Mouse (Mus musculus) cerebellum, adult 11-12 months (tissue): ENCODE data around the gene 1700016K19Rik.

Experiments
- DNase-seq: peaks from one replicate; pipeline ENCODE4 v3.0.0; 2022

1700016K19Rik gene

GRCm38 (mm10) chr11:75999440-76000155, at the start of gene 1700016K19Rik:
Gene 1700016K19Rik, plus strand, starts transcription at chr11:75999912.
- peak; percentile 84 for DNase-seq

DNA sequence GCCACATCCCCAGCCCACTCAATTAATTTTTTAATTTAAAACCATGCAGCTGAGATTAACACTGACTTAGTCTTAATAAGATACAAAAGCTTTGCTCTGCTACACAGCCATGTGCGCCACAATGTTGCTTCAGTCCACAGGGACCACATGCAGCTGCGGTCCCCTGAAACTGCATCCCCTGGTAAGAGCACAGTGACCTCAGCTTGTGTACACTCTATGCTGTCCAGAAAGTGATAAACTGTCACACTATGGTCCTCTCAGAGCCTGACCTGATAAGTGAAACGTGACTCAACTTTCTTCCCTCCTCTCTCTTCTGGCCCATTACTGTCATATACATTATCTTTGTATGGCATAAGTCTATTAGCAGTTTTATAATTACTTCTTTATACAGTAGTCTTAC, 49.3 kb upstream of the 1700016K19Rik start:
- DNase-seq = no peak

GRCm38 (mm10) chr11:75951895-75952294, 47.8 kb upstream of the 1700016K19Rik start:
- no peak for DNase-seq

DNA sequence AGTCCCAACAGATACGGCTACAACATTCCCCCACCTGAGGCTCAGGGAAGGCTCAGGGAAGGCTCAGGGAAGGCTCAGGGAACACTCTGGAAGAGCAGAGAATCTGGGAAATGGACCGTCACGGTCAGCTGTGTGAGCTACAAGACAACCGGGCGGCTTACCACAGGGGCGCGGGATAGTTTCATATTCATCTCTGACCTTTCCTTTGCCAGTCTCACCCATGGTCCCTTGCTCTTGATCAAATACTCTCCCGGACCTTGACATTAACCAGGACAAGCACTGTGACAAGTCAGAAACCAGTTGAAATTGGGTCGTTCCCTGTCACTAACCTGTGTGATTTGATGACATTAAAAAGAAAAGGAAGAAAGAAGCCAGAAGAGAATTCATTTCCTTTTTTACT, 44.8 kb upstream of the 1700016K19Rik start:
- no peak for DNase-seq

DNA sequence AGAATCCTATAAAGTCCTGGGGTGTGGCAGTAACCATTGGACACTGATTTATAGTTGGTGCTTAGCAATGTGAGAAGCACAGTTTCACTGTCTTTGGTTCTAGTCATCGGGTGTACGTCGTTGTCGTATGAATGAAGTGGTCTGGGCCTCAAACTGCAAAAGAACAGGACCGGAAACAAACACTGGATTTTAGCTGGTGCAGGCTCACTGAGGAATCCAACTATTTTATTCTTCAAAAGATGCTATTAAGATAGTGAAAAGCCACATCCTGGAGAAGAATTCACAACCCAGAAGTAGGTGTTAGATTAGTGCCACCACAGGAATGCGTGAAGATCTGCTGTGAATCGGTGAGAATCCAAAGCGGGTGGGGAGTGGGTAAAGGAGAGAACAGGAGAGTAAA, 43.1 kb upstream of the 1700016K19Rik start:
- DNase-seq = no peak

DNA sequence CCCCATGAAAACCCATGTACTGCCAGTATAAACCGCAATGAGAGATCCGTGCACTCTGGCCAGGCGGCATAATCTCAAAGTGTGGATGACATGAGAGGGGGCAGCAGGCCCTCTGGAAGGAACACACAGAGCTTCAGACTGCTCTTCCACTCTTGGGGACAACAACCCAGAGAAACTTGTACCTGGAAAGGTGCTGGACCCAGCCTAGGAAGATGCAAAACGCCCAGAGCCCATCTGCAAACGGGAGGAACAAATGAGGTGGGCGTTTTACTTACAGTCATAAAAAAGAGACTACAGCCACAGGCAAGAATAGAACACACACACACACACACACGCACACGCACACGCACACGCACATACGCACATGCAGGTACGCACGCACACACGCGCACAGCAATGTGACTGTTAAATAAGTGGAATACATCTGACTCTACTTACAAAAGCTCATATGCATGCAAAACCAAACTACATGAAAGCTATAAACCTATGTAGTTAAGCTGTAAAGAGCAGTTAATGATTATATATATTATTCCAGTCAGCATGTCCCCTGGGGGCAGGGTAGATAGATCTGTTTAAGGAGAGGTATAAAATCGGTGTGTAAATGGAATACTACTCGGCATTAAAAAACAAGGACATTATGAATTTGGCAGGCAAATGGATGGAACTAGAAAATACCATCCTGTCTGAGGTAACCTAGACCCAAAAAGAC, 42.4 kb upstream of the 1700016K19Rik start:
- DNase-seq = no peak

- no peak for DNase-seq
Measured at GRCm38 (mm10) chr11:75961782-75962181, 37.9 kb upstream of the 1700016K19Rik start.

- no peak for DNase-seq
Measured at GRCm38 (mm10) chr11:75963730-75964475, 35.8 kb upstream of the 1700016K19Rik start.

- DNase-seq = no peak
Measured at GRCm38 (mm10) chr11:75964476-75964730, 35.3 kb upstream of the 1700016K19Rik start.

- no peak for DNase-seq
Measured at GRCm38 (mm10) chr11:75965674-75966400, 33.9 kb upstream of the 1700016K19Rik start.

- peak; percentile 80 for DNase-seq
Measured at GRCm38 (mm10) chr11:75966401-75967372, 33.0 kb upstream of the 1700016K19Rik start.

DNA sequence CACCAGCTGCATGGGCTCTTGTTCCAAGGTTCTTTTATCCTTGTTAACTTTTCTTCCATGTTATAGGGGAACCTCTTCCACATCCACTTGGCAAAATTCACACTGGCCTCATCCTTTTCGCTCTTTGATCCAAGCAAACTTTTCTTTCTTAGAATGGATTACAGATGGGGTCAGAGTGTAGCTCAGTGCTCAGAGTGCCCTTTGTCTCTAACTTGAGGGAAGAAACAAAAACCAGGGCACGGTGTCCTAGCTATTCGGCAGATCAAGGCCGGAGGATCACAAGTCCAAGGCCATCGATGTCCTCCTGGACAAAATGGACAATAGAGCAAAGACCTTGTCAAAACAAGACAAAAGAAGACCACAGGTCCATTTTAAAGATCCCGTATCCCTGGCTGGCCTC, 31.0 kb upstream of the 1700016K19Rik start:
- DNase-seq = no peak

DNA sequence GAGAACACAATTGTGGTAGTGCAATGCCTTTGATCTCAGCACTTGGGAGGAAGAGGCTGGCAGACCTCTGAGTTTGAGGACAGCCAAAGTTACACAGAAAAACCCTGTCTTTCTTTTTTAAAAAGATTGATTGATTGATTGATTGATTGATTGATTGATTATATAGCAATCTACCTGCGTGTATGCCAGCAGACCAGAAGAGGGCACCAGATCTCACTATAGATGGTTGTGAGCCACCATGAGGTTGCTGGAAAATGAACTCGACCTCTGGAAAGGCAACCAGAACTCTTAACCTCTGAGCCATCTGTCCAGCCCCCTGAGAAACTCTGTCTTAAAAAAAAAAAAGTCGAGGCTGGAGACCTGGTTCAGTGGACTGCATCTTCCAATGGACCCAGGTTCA, 29.1 kb upstream of the 1700016K19Rik start:
- DNase-seq = no peak

DNA sequence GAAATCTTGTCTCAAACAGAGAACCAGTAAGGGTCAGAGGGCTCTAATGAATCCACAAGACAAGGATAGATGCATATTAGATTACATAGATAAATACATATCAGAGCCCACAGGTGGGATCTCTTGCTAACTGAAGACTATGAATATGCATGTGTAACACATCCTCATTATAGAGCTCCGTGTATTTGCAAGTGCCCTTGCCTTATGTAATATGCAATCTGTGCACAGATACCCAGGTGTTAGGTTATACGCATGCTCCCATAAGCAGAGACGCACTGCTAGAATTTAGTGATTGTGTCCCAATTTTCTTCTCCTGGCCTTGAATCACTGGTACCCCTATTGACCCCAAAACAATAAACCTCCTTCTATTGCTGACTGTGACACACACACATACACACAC, 27.5 kb upstream of the 1700016K19Rik start:
- no peak for DNase-seq

- peak; percentile 22 for DNase-seq
Measured at GRCm38 (mm10) chr11:75972916-75973567, 26.7 kb upstream of the 1700016K19Rik start.

DNA sequence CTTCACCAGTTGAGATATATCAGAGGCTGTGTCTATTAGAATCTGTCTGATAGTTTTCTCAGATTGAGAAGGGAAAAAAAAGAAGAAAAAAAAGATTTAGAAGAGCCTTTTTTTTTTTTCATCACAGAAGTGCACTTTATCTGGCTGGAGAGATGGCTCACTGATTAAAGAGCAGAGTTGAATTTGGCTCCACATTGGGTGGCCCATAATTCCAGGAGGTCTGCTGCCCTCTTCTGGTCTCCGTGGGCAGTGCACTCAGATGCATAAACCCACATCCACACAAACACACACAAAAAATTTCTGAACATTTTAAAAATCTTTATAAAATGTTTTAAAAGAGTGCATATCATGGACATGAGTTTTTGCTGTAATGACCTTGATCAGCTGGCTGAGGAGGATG, 25.7 kb upstream of the 1700016K19Rik start:
- DNase-seq = no peak

DNA sequence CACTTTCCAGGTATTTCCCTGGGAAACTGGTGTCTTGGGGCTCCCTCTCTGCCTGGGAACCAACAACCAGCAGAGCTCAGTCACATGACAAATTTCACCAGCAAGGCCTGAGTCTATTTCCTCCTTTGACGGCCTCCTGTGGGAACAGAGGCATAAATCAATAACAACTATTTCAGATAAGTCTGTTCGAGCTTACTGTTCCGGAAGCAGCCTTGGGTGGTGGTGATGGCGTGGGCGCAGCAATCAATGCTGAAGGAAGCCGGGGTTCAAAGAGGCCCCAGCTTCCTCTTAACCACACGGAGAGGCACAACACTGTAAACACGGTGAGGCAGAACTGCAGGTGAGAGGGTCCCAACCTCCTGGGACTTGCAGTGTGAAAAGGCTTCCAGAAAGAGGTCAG, 23.0 kb upstream of the 1700016K19Rik start:
- no peak for DNase-seq

GRCm38 (mm10) chr11:75978051-75978450, 21.7 kb upstream of the 1700016K19Rik start:
- no peak for DNase-seq

- DNase-seq = no peak
Measured at GRCm38 (mm10) chr11:75980413-75980812, 19.3 kb upstream of the 1700016K19Rik start.

DNA sequence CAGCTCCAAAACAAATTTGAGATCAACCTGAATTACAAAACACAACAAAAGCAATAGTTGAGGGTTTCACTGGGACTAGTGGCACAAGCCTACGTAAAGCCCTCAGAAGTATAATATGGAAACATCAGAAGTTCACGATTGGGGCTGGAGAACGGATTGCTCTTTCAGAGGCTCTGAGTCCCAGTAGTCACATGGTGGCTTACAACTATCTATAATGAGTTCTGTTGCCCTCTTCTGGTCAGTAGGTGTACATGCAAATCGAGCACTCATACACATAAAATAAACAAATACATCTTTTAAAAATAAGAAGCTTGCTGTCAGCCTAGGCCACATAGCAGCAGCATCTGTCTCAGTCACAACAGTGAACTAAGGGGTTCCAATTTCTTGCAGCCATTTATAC, 16.5 kb upstream of the 1700016K19Rik start:
- DNase-seq = no peak

DNA sequence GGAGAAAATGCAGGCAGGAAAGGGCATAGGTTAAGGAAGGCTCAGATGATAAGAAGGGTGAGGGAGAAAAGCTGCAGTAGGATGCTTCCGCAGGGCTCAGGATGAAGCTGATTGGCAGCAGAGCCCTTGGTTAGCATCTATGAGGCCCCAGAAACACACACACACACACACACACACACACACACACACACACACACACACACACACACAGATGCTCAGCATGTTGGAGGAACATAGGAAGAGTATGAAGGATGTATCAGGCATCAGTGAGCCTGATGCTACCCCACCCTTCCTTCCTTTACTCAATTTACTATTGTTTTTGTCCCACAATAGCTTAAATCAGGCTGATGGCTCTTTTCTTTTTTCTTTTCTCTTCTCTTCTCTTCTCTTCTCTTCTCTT, 15.1 kb upstream of the 1700016K19Rik start:
- DNase-seq = no peak

GRCm38 (mm10) chr11:75985948-75986347, 13.8 kb upstream of the 1700016K19Rik start:
- no peak for DNase-seq
